Mouse (Mus musculus): Measurements from ENCODE around the gene Aes. TPM values are rescaled to one million over a fixed set of nuclear protein-coding genes. Genes with fewer than 3 reads are reported as not detected.

Gene Aes
- polyA plus RNA-seq, 1 experiment = 639 TPM

GRCm38 (mm10) chr10:81569507-81570237 is 10.4 kb downstream of the Aes start:
- TF ChIP-seq E2F4 (IDR thresholded peaks at IDR 0.05; ENCODE audit: insufficient read depth) (no peak), MYOG (IDR thresholded peaks at IDR 0.05; ENCODE audit: control insufficient read depth in 1 of 3, insufficient read depth in 1 of 3, insufficient read length in 2 of 3, low read depth in 2 of 3) (no peak), MAX (IDR thresholded peaks at IDR 0.05; ENCODE audit: low read depth) (no peak), TCF3 (IDR thresholded peaks at IDR 0.05; ENCODE audit: insufficient read length, low read depth) (no peak), USF1 (IDR thresholded peaks at IDR 0.05; ENCODE audit: low read depth) (no peak), MYOD1 (IDR thresholded peaks at IDR 0.05; ENCODE audit: control insufficient read depth in 1 of 3, insufficient read length in 2 of 3, low read depth in 2 of 3) (no peak), REST (IDR thresholded peaks at IDR 0.05; ENCODE audit: insufficient read depth, insufficient read length) (no peak), TCF12 (IDR thresholded peaks at IDR 0.05; ENCODE audit: insufficient read depth, poor library complexity, severe bottlenecking) (no peak), POLR2AphosphoS2 (IDR thresholded peaks at IDR 0.05; ENCODE audit: insufficient read length, low read depth) (no peak), SRF (IDR thresholded peaks at IDR 0.05; ENCODE audit: control insufficient read depth, insufficient read length, low read depth) (no peak)
- Histone ChIP-seq H3K4me3 (no peak overlapping the region), H3K36me3 (ENCODE audit: control insufficient read depth, insufficient read depth) (peaks cover 3% of the 10 kb centered on the region), H3K79me2 (ENCODE audit: control insufficient read depth, insufficient read depth) (no peaks in the 10 kb centered on the region), H3K27me3 (ENCODE audit: control insufficient read depth, insufficient read depth, insufficient read length) (no peaks in the 10 kb centered on the region), H3K4me2 (ENCODE audit: low read depth) (no peak overlapping the region), H3ac (ENCODE audit: control insufficient read depth, insufficient read length) (no peak overlapping the region)

- H3ac ChIP-seq (ENCODE audit: control insufficient read depth, insufficient read length) = no peak overlapping the region
- H3K36me3 ChIP-seq (ENCODE audit: control insufficient read depth, insufficient read depth) = peaks cover 3% of the 10 kb centered on the region
- peak overlapping the region; percentile 100 for H3K4me2 ChIP-seq (ENCODE audit: low read depth)
- no peaks in the 10 kb centered on the region for H3K79me2 ChIP-seq (ENCODE audit: control insufficient read depth, insufficient read depth)
- H3K27me3 ChIP-seq (ENCODE audit: control insufficient read depth, insufficient read depth, insufficient read length) = no peaks in the 10 kb centered on the region
- TF ChIP-seq E2F4 (IDR thresholded peaks at IDR 0.05; ENCODE audit: insufficient read depth) (no peak), POLR2A (IDR thresholded peaks at IDR 0.05; ENCODE audit: insufficient read length, low read depth) (no peak), USF1 (IDR thresholded peaks at IDR 0.05; ENCODE audit: low read depth) (no peak)
- peak overlapping the region; percentile 32 for H3K4me3 ChIP-seq
These were observed 11.0 kb downstream of the Aes start for GRCm38 (mm10) chr10:81570238-81570800.

GRCm38 (mm10) chr10:81570831-81571500 is 11.7 kb downstream of the Aes start:
- TF ChIP-seq TCF3 (IDR thresholded peaks at IDR 0.05; ENCODE audit: insufficient read length, low read depth) = peak; percentile 92
- peak in 2 of 3 experiments; percentile 15 to 72 for TF ChIP-seq MYOG (IDR thresholded peaks at IDR 0.05; ENCODE audit: control insufficient read depth in 1 of 3, insufficient read depth in 1 of 3, insufficient read length in 2 of 3, low read depth in 2 of 3)
- no peak for TF ChIP-seq CEBPB (IDR thresholded peaks at IDR 0.05; ENCODE audit: insufficient read depth, poor library complexity, severe bottlenecking)
- TF ChIP-seq MYOD1 (IDR thresholded peaks at IDR 0.05; ENCODE audit: control insufficient read depth in 1 of 3, insufficient read length in 2 of 3, low read depth in 2 of 3) = peak; percentile 51 to 97 (median 94)
- TF ChIP-seq POLR2A (IDR thresholded peaks at IDR 0.05; ENCODE audit: insufficient read length, low read depth) = peak; percentile 52
- TF ChIP-seq POLR2AphosphoS2 (IDR thresholded peaks at IDR 0.05; ENCODE audit: insufficient read length, low read depth) = peak; percentile 43
- Histone ChIP-seq H3K4me3 (peak overlapping the region; percentile 32), H3K27me3 (ENCODE audit: control insufficient read depth, insufficient read depth, insufficient read length) (no peaks in the 10 kb centered on the region), H3K36me3 (ENCODE audit: control insufficient read depth, insufficient read depth) (peaks cover 3% of the 10 kb centered on the region), H3K79me2 (ENCODE audit: control insufficient read depth, insufficient read depth) (no peaks in the 10 kb centered on the region), H3ac (ENCODE audit: control insufficient read depth, insufficient read length) (no peak overlapping the region), H3K4me2 (ENCODE audit: low read depth) (peak overlapping the region; percentile 100)

- H3K27me3 ChIP-seq (ENCODE audit: control insufficient read depth, insufficient read depth, insufficient read length) = no peaks in the 10 kb centered on the region
- no peak for TF ChIP-seq MYOG (IDR thresholded peaks at IDR 0.05; ENCODE audit: control insufficient read depth in 1 of 3, insufficient read depth in 1 of 3, insufficient read length in 2 of 3, low read depth in 2 of 3)
- TF ChIP-seq MYOD1 (IDR thresholded peaks at IDR 0.05; ENCODE audit: control insufficient read depth in 1 of 3, insufficient read length in 2 of 3, low read depth in 2 of 3) = no peak
- no peak for TF ChIP-seq MAX (IDR thresholded peaks at IDR 0.05; ENCODE audit: low read depth)
- peak; percentile 65 for TF ChIP-seq TCF3 (IDR thresholded peaks at IDR 0.05; ENCODE audit: insufficient read length, low read depth)
- no peak for TF ChIP-seq E2F4 (IDR thresholded peaks at IDR 0.05; ENCODE audit: insufficient read depth)
- TF ChIP-seq TCF12 (IDR thresholded peaks at IDR 0.05; ENCODE audit: insufficient read depth, poor library complexity, severe bottlenecking) = no peak
These were observed 12.2 kb downstream of the Aes start for GRCm38 (mm10) chr10:81571501-81571876.

GRCm38 (mm10) chr10:81572133-81572671 is 12.9 kb downstream of the Aes start:
- H3K4me3 ChIP-seq = peak overlapping the region; percentile 32
- TF ChIP-seq TCF3 (IDR thresholded peaks at IDR 0.05; ENCODE audit: insufficient read length, low read depth) (no peak), POLR2A (IDR thresholded peaks at IDR 0.05; ENCODE audit: insufficient read length, low read depth) (no peak), REST (IDR thresholded peaks at IDR 0.05; ENCODE audit: insufficient read depth, insufficient read length) (no peak), POLR2AphosphoS2 (IDR thresholded peaks at IDR 0.05; ENCODE audit: insufficient read length, low read depth) (no peak), CEBPB (IDR thresholded peaks at IDR 0.05; ENCODE audit: insufficient read depth, poor library complexity, severe bottlenecking) (no peak), TCF12 (IDR thresholded peaks at IDR 0.05; ENCODE audit: insufficient read depth, poor library complexity, severe bottlenecking) (no peak), MAX (IDR thresholded peaks at IDR 0.05; ENCODE audit: low read depth) (no peak), SRF (IDR thresholded peaks at IDR 0.05; ENCODE audit: control insufficient read depth, insufficient read length, low read depth) (no peak), USF1 (IDR thresholded peaks at IDR 0.05; ENCODE audit: low read depth) (no peak), MYOD1 (IDR thresholded peaks at IDR 0.05; ENCODE audit: control insufficient read depth in 1 of 3, insufficient read length in 2 of 3, low read depth in 2 of 3) (no peak), E2F4 (IDR thresholded peaks at IDR 0.05; ENCODE audit: insufficient read depth) (no peak)
- no peak overlapping the region for H3ac ChIP-seq (ENCODE audit: control insufficient read depth, insufficient read length)
- no peaks in the 10 kb centered on the region for H3K79me2 ChIP-seq (ENCODE audit: control insufficient read depth, insufficient read depth)
- H3K4me2 ChIP-seq (ENCODE audit: low read depth) = peak overlapping the region; percentile 100
- no peaks in the 10 kb centered on the region for H3K36me3 ChIP-seq (ENCODE audit: control insufficient read depth, insufficient read depth)
- H3K27me3 ChIP-seq (ENCODE audit: control insufficient read depth, insufficient read depth, insufficient read length) = no peaks in the 10 kb centered on the region

More at GRCm38 (mm10) chr10:81571501-81571876, 12.2 kb downstream of the Aes start:
- Histone ChIP-seq H3ac (ENCODE audit: control insufficient read depth, insufficient read length) (no peak overlapping the region), H3K36me3 (ENCODE audit: control insufficient read depth, insufficient read depth) (no peaks in the 10 kb centered on the region), H3K4me3 (peak overlapping the region; percentile 32), H3K79me2 (ENCODE audit: control insufficient read depth, insufficient read depth) (no peaks in the 10 kb centered on the region), H3K4me2 (ENCODE audit: low read depth) (peak overlapping the region; percentile 100)
